Mouse (Mus musculus) Patski (cell line): Measurements from ENCODE around the gene Abca7. TPM values are rescaled to one million over a fixed set of nuclear protein-coding genes. Genes with fewer than 3 reads are reported as not detected.

Experiments used
- ATAC-seq: fragments of 100-300 bp; one replicate; pipeline ENCODE4 v1.8.0; 2021
- CTCF ChIA-PET: fragments of 350-600 bp; sonication (Branson Sonifier 250); formaldehyde crosslinking; loops from one replicate; lab custom pipeline; 2022; ENCODE audit warnings: inconsistent platforms; lab: Charles Lee
- POLR2A ChIA-PET: fragments of 350-600 bp; sonication (Branson Sonifier 250); formaldehyde crosslinking; loops from one replicate; lab custom pipeline; 2022; ENCODE audit warnings: antibody characterized with exemption, inconsistent platforms; lab: Charles Lee
- DNase-seq: peaks from one replicate; pipeline ENCODE4 v3.0.0-alpha.2; 2011; ENCODE audit warnings: low read depth, low spot score
- H3K27me3 ChIP-seq: fragments of 371-371 bp; one replicate; pipeline ENCODE4 v1.5.1; 2021
- CTCF ChIP-seq: fragments of 100-300 bp; IDR thresholded peaks from one replicate; pipeline ENCODE4 v1.5.1; 2021
- in situ Hi-C: fragments of 300-500 bp; cut with MboI; formaldehyde crosslinking; loops from 3 replicates; pipeline ENCODE4 v1.11.1; 2018; ENCODE audit warnings: low pct_unique_long_range_greater_than_20kb, mixed read lengths
- polyA plus RNA-seq: library from polyadenylated mRNA; unstranded; gene quantifications from one replicate; pipeline ENCODE4 v1.2.3, GENCODE M21; 2021

Abca7 gene
- polyA plus RNA-seq, 1 experiment from 2014 or later: 19.9 TPM

- ChIA-PET CTCF (interaction anchor here (1.0 kb wide), 1 partner anchor 8 kb away, joined by 4 read pairs; no protein-coding TSS in a partner anchor), POLR2A (no interaction called here)
- in situ Hi-C loops: no loop called here
- ATAC-seq: no peak
- DNase-seq: no peak
- no peaks in the 10 kb centered on the region for H3K27me3 ChIP-seq
- no peak for TF ChIP-seq CTCF
Measured at GRCm38 (mm10) chr10:80025463-80025862, 29.2 kb downstream of the Abca7 start.

DNA sequence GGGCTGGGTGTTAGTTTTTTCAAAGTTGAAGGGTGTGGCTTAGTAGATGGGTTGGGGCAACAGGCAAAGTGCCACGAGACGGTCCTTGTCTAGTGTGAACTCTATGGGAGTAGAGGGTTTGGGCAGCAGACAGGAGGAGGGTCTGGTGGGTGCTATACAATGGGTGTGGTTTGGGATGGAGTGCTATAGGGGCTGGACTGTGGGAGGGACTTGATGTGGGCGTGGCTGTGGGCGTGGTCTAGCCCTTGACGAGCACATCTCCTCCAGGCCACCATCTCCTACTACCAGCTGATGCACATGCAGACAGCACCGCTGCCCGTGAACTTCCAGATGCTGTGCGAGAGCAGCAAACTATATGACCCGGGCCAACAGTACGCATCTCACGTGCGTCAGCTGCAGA lies 29.6 kb downstream of the Abca7 start:
- ATAC-seq (no peak), DNase-seq (no peak)
- in situ Hi-C loops: no loop called here
- CTCF ChIA-PET: interaction anchor here (1.0 kb wide), 1 partner anchor 8 kb away, joined by 4 read pairs; no protein-coding TSS in a partner anchor
- POLR2A ChIA-PET: interaction anchor here (0.6 kb wide), 1 partner anchor 22 kb away, joined by 3 read pairs; no protein-coding TSS in a partner anchor
- no peak for TF ChIP-seq CTCF
- no peaks in the 10 kb centered on the region for H3K27me3 ChIP-seq

- no peaks in the 10 kb centered on the region for H3K27me3 ChIP-seq
- CTCF ChIA-PET: no interaction called here
- ATAC-seq (no peak), DNase-seq (no peak)
- in situ Hi-C loops: no loop called here
- POLR2A ChIA-PET: interaction anchor here (1.0 to 1.7 kb wide), 2 partner anchors 26 to 37 kb away, joined by 3 read pairs; no protein-coding TSS in a partner anchor
- TF ChIP-seq CTCF: no peak
Measured at GRCm38 (mm10) chr10:80027681-80028520, 31.6 kb downstream of the Abca7 start.

GRCm38 (mm10) chr10:80028521-80028846 lies 32.2 kb downstream of the Abca7 start:
- H3K27me3 ChIP-seq: no peaks in the 10 kb centered on the region
- DNase-seq (no peak), ATAC-seq (no peak)
- CTCF ChIA-PET: no interaction called here
- POLR2A ChIA-PET: interaction anchor here (1.7 kb wide), 1 partner anchor 26 kb away, joined by 3 read pairs; no protein-coding TSS in a partner anchor
- TF ChIP-seq CTCF: no peak
- in situ Hi-C loops: no loop called here

GRCm38 (mm10) chr10:80030191-80030590 lies 33.9 kb downstream of the Abca7 start:
- TF ChIP-seq CTCF: no peak
- H3K27me3 ChIP-seq: no peaks in the 10 kb centered on the region
- in situ Hi-C loops: no loop called here
- no peak for DNase-seq
- ATAC-seq: no peak
- CTCF ChIA-PET: interaction anchor here (1.2 to 2.5 kb wide), 2 partner anchors 15 to 45 kb away, joined by 3 to 8 read pairs; partner anchors contain the start of gene Arhgap45
- POLR2A ChIA-PET: no interaction called here

DNA sequence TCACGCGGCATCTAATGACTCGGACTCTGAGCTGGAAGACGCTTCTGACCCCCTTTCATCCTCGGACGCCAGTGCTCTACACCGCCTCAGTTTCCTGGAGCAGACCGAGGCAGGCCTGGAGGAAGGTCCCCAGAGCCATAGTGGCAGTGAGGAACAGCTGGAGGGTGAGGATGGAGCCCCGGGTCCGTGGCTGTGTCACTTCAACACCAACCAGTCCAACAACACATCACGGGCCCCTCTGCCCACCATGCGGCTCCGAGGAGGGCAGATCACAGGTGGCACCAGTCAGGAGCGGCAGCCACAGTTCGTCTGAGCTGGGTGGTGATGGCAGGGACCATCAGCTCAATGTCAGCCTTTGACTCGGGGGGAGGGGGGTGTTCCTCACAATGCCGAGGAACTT lies 34.4 kb downstream of the Abca7 start:
- H3K27me3 ChIP-seq: no peaks in the 10 kb centered on the region
- ATAC-seq: no peak
- POLR2A ChIA-PET: no interaction called here
- no peak for DNase-seq
- in situ Hi-C loops: no loop called here
- CTCF ChIA-PET: interaction anchor here (1.0 to 2.5 kb wide), 3 partner anchors 15 to 45 kb away, joined by 3 to 8 read pairs (median 4); partner anchors contain the start of gene Arhgap45
- TF ChIP-seq CTCF: no peak

GRCm38 (mm10) chr10:80032799-80033480 lies 36.6 kb downstream of the Abca7 start:
- POLR2A ChIA-PET: interaction anchor here (0.6 to 3.5 kb wide), 6 partner anchors 9 to 23 kb away, joined by 3 to 14 read pairs (median 4); no protein-coding TSS in a partner anchor
- H3K27me3 ChIP-seq: no peaks in the 10 kb centered on the region
- TF ChIP-seq CTCF: no peak
- CTCF ChIA-PET: interaction anchor here (0.9 to 1.4 kb wide), 5 partner anchors 8 to 132 kb away, joined by 3 to 5 read pairs (median 4); no protein-coding TSS in a partner anchor
- ATAC-seq (peak; percentile 32), DNase-seq (no peak)
- in situ Hi-C loops: no loop called here

GRCm38 (mm10) chr10:80033511-80034391 lies 37.5 kb downstream of the Abca7 start:
- DNase-seq: no peak
- in situ Hi-C loops: no loop called here
- no peak for TF ChIP-seq CTCF
- no peaks in the 10 kb centered on the region for H3K27me3 ChIP-seq
- ATAC-seq: peak; percentile 72
- ChIA-PET POLR2A (interaction anchor here (0.7 to 3.5 kb wide), 5 partner anchors 12 to 34 kb away, joined by 3 to 14 read pairs (median 4); partner anchors contain the start of gene Gpx4), CTCF (interaction anchor here (0.7 to 1.4 kb wide), 9 partner anchors 8 to 76 kb away, joined by 3 to 8 read pairs (median 4); partner anchors contain the start of gene Tmem259)

DNA sequence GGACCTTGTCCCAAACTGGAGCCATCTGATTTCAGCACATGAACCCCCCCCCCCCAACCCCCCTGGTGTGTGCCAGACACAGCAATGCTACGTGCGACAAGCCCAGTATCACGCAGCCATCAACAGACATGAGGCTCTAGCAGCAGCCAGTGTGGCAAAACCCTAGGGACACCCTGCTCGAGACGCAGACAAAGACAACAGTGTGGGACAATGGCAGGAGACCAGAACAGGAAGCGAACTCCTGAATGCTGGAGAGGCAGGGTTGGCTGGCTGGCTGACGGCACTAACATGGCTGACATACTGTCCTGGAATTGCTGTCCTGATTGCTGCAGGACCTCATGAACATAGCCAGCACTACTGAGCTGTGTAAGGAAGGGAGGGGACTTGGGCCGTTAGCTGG lies 38.9 kb downstream of the Abca7 start:
- no peaks in the 10 kb centered on the region for H3K27me3 ChIP-seq
- TF ChIP-seq CTCF: no peak
- in situ Hi-C loops: no loop called here
- ChIA-PET POLR2A (interaction anchor here (1.3 to 3.5 kb wide), 2 partner anchors 11 to 18 kb away, joined by 4 to 14 read pairs; partner anchors contain the start of gene Gpx4), CTCF (interaction anchor here (1.1 to 2.2 kb wide), 4 partner anchors 44 to 76 kb away, joined by 3 to 8 read pairs (median 4); partner anchors contain the start of gene Tmem259)
- ATAC-seq (no peak), DNase-seq (no peak)
